13 mouse cellular contexts compared by ENCODE assay signal in genomic region chr4:142953724-142954123, GRCm38 (mm10).
A peak's percentile ranks its signal among the peaks of the same experiment; 100 is the strongest.
DNase-seq lines count a peak whose midpoint lies in the region; ATAC-seq lines count a peak whose summit lies in the region.
"Had no signal": no experiment of that assay in that cellular context is flagged by ENCODE, and none has a peak within 500 bp of the region (broad histone marks: within the 10 kb centered on the region; RNA-seq: fewer than 3 reads in every experiment).

No protein-coding gene starts in this region.

- H3K9me3 ChIP-seq in hindbrain, embryonic 12.5 days (replicated peaks): no peaks in the 10 kb centered on the region
- H3K9me3 ChIP-seq in midbrain, embryonic 15.5 days: no peaks in the 10 kb centered on the region
- H3K9me3 ChIP-seq: heart, embryonic 15.5 days; limb, embryonic 13.5 days had no signal

- ATAC-seq in hindbrain, embryonic 12.5 days (ENCODE audit: low FRiP score): peak; percentile 34; the same call in 1 of the 2 replicates
- ATAC-seq in midbrain, embryonic 15.5 days (replicated peaks): peak; percentile 63
- ATAC-seq in monocyte, adult 5-6 weeks (replicated peaks; ENCODE audit: insufficient number of reproducible peaks, low FRiP score, low TSS enrichment, poor library complexity, severe bottlenecking): no peak
- ATAC-seq: intestine, embryonic 16.5 days had no signal

- no peak overlapping the region for H3K4me2 ChIP-seq in hindbrain, embryonic 12.5 days (replicated peaks)
- H3K4me2 ChIP-seq in midbrain, embryonic 15.5 days: peak overlapping the region; percentile 10; the same call in 1 of the 2 replicates
- H3K4me2 ChIP-seq: heart, embryonic 15.5 days; limb, embryonic 13.5 days; lung, embryonic 14.5 days had no signal

- WGBS in hindbrain, embryonic 12.5 days: 28% methylated on average over 9 of the region's 9 CpGs
- WGBS in midbrain, embryonic 15.5 days: 7% methylated on average over 9 of the region's 9 CpGs

- H3K9ac ChIP-seq in hindbrain, embryonic 12.5 days: no peak overlapping the region
- no peak overlapping the region for H3K9ac ChIP-seq in midbrain, embryonic 15.5 days
- H3K9ac ChIP-seq: heart, embryonic 15.5 days; limb, embryonic 13.5 days; lung, embryonic 14.5 days had no signal

- H3K4me1 ChIP-seq in hindbrain, embryonic 12.5 days: peaks cover 11% of the 10 kb centered on the region; the same call in 1 of the 2 replicates
- H3K4me1 ChIP-seq in midbrain, embryonic 15.5 days: peaks cover 39% of the 10 kb centered on the region
- H3K4me1 ChIP-seq: heart, embryonic 15.5 days; limb, embryonic 13.5 days had no signal

- H3K36me3 ChIP-seq in hindbrain, embryonic 12.5 days: no peaks in the 10 kb centered on the region
- H3K36me3 ChIP-seq in midbrain, embryonic 15.5 days (replicated peaks): no peaks in the 10 kb centered on the region
- H3K36me3 ChIP-seq: heart, embryonic 15.5 days; limb, embryonic 13.5 days had no signal

- H3K27ac ChIP-seq in hindbrain, embryonic 12.5 days: no peak overlapping the region
- peak overlapping the region; percentile 80 for H3K27ac ChIP-seq in midbrain, embryonic 15.5 days
- H3K27ac ChIP-seq: heart, embryonic 15.5 days; limb, embryonic 13.5 days had no signal

- no peak overlapping the region for H3K4me3 ChIP-seq in hindbrain, embryonic 12.5 days
- no peak overlapping the region for H3K4me3 ChIP-seq in midbrain, embryonic 15.5 days
- H3K4me3 ChIP-seq: heart, embryonic 15.5 days; limb, embryonic 13.5 days had no signal

- DNase-seq in heart, adult 11 months: peak; percentile 53
- DNase-seq in heart, postnatal 10 days: no peak
- peak; percentile 40 for DNase-seq in embryo, embryonic 11 days
- no peak for DNase-seq in spleen, postnatal 4 days (ENCODE audit: low spot score in 2 of 2)
- DNase-seq in kidney, postnatal 25 days: no peak
- DNase-seq: cerebellum, adult 9-11 months; lung, embryonic 14.5 days had no signal

- intact Hi-C loops in heart, postnatal 10 days (cut with DNase I): no loop called here

- H3K27me3 ChIP-seq in hindbrain, embryonic 12.5 days: no peaks in the 10 kb centered on the region
- H3K27me3 ChIP-seq in midbrain, embryonic 15.5 days (replicated peaks): no peaks in the 10 kb centered on the region
- H3K27me3 ChIP-seq: heart, embryonic 15.5 days; limb, embryonic 13.5 days had no signal

Comparison
In these comparisons a context has a peak if more than half of its experiments do, and no peak if none do; other contexts are left out.
1. DNase-seq: peak in heart, adult 11 months (single experiment) and embryo, embryonic 11 days (single experiment); none in heart, postnatal 10 days (0 of 2), spleen, postnatal 4 days (0 of 2) and kidney, postnatal 25 days (0 of 2).